Mouse (Mus musculus) kidney, postnatal 25 days (tissue): ENCODE measurements around the gene Nptn.

ENCODE experiments used
- DNase-seq, 2 experiments: peaks; one replicate each; pipeline ENCODE4 v3.0.0; 2021; ENCODE audit warnings: mixed read lengths in 2 of 2

The Nptn gene

GRCm38 (mm10) chr9:58657735-58658512 is 75.9 kb downstream of the Nptn start:
- DNase-seq, result no peak

DNA sequence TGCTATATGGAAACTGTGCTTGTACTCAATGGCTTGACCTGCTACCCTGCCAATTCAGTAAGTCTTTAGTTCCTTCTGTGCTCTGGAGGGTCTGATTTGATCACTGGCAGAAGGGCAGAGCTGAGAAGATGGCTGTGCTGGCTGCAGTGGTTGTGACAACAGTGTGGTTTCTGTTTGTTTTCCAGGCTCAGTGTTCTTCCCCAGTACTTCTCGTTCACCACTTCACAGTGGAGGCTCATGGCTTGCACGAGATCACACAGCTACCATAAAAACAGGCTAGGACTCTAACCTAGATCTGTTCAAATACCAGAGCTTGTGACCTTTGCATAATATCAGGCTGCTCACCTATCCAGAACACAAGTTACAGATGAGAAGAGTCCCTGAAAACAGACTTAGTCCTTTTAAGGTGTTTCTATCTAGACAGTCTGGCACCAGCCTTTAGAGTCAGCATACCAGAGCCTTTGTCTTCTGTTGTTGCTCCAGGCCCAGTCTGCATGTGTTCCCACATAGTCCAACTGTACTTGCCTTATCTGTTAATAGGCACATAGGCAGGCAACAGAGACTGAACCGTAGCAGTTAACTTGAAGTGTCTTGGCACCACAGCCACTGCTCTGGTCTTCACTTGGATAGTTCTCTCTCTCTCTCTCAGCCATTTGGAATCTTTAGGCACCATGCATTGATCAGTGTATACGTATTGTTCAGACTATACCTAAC is 76.7 kb downstream of the Nptn start:
- no peak for DNase-seq

DNA sequence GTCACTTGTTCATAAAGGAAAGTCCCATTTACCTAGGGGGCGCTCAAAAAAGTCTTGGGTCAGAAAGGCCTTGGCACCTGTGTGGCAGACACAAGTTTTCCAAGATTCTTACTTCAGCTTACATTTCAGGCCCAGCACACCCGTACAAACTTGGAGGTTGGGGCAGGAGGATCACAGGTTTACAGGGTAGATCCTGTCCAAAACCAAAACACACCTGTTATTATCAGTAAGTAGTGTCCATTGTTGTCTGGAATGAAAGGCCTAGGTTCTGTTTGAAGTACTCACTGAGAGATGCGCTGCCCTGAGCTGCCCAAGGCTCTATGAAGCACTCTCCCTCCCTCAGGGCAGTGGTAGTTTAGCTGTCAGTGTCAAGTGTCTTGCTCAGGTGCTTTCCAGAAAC is 77.3 kb downstream of the Nptn start:
- no peak for DNase-seq

- no peak for DNase-seq
Observed at GRCm38 (mm10) chr9:58659989-58660388, 77.9 kb downstream of the Nptn start.

DNA sequence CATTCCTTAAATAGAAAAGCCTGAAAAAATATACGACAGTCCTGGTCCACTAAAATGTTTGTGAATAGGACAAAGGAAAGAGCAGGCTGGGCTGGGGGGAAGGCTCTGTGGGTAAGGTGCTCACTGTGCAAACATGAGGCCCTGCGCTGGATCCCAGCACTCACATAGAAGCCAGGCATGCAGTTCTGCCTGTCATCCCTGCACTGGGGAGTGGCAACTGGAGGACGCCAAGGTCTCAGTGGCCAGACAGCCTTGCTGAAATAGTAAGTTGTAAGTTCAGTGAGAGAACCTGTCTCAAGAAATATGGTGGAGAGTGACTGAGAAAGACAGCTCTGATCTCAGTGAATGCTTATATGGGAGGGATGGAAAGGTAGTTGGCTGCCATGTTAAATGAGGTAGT is 78.6 kb downstream of the Nptn start:
- DNase-seq, result no peak

DNA sequence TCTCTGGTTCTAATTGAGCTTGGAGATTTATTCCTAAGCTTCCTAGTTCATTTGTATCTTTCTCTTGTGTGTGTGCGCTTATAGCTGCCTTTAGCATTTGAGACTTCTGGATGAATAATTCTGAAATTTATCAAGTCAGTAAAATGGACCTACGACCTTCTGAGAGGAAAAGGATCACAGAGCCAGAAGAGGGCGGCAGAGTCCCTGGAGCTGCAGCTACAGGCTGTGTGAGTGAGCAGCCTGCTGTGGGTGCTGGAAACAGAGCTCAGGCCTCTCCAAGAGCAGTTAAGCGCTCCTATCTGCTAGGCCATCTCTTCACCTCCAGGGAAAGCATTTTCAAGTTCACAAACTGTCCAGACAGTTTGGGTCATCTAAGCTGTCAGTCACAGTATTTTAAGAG is 80.0 kb downstream of the Nptn start:
- DNase-seq, result no peak

DNA sequence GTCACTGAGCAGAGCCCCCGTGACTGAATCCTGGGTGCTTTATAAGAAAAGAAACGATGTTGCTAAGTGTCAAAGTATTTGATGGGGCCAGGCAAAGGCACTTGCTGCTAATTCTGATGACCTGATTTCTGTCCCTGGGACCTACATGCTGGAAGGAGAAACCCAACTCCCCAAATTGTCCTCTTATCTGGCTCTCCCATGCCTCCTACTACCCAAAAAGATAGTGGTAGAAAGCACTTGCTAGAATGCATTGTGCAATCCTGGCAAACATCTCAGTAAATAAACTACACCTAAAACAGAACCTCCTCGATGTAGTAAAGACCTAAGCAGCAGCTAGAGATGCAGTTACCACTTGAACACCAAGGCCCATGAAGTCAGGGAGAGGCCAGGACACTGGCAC is 80.8 kb downstream of the Nptn start:
- no peak for DNase-seq

GRCm38 (mm10) chr9:58665492-58665891 is 83.5 kb downstream of the Nptn start:
- DNase-seq, result no peak

GRCm38 (mm10) chr9:58666191-58666590 is 84.2 kb downstream of the Nptn start:
- DNase-seq, result no peak

DNA sequence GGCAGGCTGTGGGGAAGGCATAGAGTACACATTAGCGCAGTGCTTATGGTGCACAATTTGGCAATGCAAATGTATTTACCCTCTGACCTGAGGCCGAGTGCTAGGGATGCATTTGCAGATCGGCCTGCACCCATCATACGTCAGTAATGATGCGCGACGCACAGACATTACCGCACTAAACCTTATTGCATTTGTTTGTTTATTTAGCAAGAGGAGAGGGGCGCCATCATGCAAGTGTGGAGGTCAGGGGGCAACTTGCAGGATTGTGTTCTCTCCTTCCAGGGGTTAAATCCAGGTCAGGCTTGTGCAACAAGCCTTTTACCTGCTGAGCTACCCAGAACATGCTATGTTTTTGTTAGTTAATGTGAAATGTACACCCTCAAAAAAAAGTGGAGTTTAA is 85.2 kb downstream of the Nptn start:
- DNase-seq, result no peak

- DNase-seq, result no peak
Observed at GRCm38 (mm10) chr9:58668171-58668570, 86.1 kb downstream of the Nptn start.

- DNase-seq, result no peak
Observed at GRCm38 (mm10) chr9:58669071-58669470, 87.0 kb downstream of the Nptn start.

- no peak for DNase-seq
Observed at GRCm38 (mm10) chr9:58669819-58670218, 87.8 kb downstream of the Nptn start.

- DNase-seq, result peak; percentile 28 to 67
Observed at GRCm38 (mm10) chr9:58672474-58672873, 90.4 kb downstream of the Nptn start.

- DNase-seq, result no peak
Observed at GRCm38 (mm10) chr9:58674736-58675135, 92.7 kb downstream of the Nptn start.

DNA sequence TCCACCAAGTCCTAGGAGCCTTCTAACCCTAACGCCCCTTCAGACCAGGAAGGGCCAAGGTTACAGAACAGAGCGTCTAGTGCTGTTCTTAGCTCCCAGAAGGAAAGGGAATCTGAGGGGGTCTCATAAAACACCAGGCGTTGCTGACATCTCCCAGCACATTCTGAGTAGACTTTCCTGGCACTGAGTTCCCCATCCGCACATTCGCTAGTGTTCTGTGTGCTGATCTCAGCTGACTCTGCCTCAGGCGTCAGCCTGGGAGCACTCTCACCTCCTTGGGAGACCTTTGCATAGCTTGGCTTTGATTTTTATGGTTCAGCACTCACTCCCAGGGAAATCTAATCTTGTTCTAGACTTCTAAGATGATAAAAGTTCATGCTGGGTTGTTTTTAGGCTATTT is 93.3 kb downstream of the Nptn start:
- peak; percentile 10 to 54 for DNase-seq

DNA sequence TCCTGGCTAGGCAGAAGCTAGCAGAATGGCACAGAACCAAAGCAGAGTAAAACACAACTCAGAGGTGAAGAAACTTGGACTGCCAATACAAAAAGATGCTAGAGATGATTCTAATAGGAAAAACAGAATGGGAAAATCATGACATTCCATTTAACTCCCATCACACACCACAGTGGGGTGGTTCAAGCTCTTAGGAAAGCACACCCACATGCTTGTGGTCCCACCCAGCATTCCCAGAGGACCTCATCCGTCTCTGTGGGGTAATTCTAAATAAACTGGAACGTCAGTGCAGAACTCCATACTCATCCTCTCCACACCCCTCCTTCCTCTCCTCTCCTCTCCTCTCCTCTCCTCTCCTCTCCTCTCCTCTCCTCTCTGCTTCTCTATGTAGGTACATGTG is 99.4 kb downstream of the Nptn start:
- DNase-seq, result no peak

GRCm38 (mm10) chr9:58682106-58682505 is 100.1 kb downstream of the Nptn start:
- no peak for DNase-seq

DNA sequence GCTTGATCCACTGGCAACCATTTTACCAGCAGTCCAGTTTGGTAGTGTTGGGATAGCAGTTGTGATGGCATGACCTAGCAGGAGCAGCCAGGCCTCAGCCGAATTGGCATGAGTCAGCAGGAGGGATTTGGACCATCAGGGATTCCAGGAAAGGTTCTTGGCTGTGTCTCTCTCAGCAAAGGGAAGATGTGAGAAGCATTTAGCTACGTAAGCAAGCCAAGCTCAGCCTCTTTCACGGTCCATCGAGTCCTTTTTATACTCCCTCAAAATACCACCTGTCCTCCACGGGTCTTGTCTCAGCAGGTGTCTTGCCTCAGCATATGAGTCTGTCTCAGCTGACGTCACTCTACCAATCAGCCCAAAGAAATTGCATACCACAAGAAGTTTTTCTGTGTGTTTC is 101.3 kb downstream of the Nptn start:
- DNase-seq, result no peak

DNA sequence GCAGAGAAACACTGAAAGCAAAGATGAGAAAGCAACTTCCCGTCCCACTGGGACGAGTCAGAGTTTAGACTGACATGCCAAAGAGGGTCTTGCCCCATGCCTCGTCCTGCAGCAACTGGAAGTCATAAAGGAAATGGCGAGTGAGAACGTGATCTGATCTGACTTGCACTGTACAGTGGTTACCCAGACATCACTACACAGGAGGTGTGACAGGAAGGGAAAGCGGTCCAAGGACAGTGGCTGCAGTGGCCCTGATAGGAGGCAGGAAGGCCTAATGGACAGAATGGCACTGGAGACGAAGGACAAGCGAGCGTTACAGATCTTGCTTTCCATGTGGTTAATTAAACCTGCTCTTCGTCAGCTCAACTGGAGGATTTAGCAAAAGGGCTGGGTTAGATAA is 103.2 kb downstream of the Nptn start:
- no peak for DNase-seq

GRCm38 (mm10) chr9:58688076-58688475 is 106.0 kb downstream of the Nptn start:
- no peak for DNase-seq

GRCm38 (mm10) chr9:58690701-58691100 is 108.7 kb downstream of the Nptn start:
- no peak for DNase-seq

- DNase-seq, result no peak
Observed at GRCm38 (mm10) chr9:58691471-58691870, 109.4 kb downstream of the Nptn start.

DNA sequence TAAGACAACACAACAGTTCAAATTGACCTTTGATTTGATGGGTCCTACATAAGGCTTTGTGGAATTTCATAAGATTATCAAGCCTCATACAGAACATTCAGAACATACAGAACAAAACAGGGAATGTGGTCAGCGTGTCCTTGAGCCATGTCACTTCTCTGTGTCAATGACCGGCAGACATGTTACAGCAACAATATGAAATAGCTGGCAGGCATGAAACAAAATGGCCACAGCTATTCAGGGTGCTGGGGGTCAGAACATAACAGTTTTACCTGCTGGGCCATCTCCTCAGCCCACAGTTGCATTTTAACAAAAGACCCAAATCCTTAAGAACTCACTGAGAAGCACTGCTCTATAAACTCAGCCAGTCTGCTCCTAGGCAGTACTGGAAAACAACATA is 116.4 kb downstream of the Nptn start:
- DNase-seq, result no peak

DNA sequence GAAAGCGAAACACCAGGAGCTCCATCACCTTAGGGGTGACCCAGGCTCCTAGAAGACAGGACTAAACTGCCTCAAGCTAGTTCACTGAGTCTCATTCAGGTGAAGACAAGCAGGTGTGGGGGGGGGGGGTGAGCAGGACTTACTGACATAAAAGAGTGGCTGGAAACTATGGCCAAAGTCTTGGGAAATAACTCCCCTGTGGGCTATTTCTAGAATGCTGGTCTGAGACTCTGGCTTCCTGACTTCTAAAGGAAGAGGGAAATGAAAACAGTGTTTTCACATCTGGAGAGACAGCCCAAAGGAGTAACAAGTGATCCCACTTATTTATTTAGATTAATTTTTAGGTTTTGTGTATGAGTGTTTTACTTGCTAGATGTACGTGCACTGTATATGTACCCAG is 119.7 kb downstream of the Nptn start:
- DNase-seq, result no peak
